Mouse (Mus musculus) midbrain, postnatal 0 days (tissue): Measurements from ENCODE around the gene Snrpd2. TPM values are rescaled to one million over a fixed set of nuclear protein-coding genes. Genes with fewer than 3 reads are reported as not detected.
A peak's percentile ranks its signal among the peaks of the same experiment; 100 is the strongest.

Source experiments
- ATAC-seq: fragments of 200-750 bp; cut with Nextera tagmentation; 2 replicates; pipeline ENCODE4 v1.8.0; 2017; ENCODE audit warnings: moderate number of reproducible peaks, mild to moderate bottlenecking, moderate TSS enrichment, moderate library complexity; ENCODE audit not compliant: low FRiP score
- DNase-seq: peaks from one replicate; pipeline ENCODE4 v3.0.0-alpha.2; 2015; ENCODE audit warnings: low spot score
- H3K27ac ChIP-seq: fragments of 300-500 bp; sonication (generic); 2 replicates; pipeline ENCODE4 v1.5.1; 2014; ENCODE audit warnings: low read depth, mild to moderate bottlenecking, low read length, mixed read lengths
- H3K27me3 ChIP-seq: fragments of 300-500 bp; sonication (generic); 2 replicates; pipeline ENCODE4 v1.6.1; 2014; ENCODE audit warnings: low read length, control low read depth, mixed read lengths; ENCODE audit not compliant: insufficient read depth
- H3K36me3 ChIP-seq: fragments of 300-500 bp; sonication (generic); 2 replicates; pipeline ENCODE4 v1.6.1; 2014; ENCODE audit warnings: low read length, control low read depth, mixed read lengths; ENCODE audit not compliant: insufficient read depth
- H3K4me1 ChIP-seq: fragments of 300-500 bp; sonication (generic); 2 replicates; pipeline ENCODE4 v1.6.1; 2014; ENCODE audit warnings: mild to moderate bottlenecking, control low read depth, antibody characterized with exemption, low read length, mixed read lengths; ENCODE audit not compliant: insufficient read depth
- H3K4me2 ChIP-seq: fragments of 300-500 bp; sonication (generic); 2 replicates; pipeline ENCODE4 v1.6.1; 2014; ENCODE audit warnings: low read depth, mild to moderate bottlenecking, low read length, mixed read lengths; ENCODE audit not compliant: poor library complexity, severe bottlenecking
- H3K4me3 ChIP-seq: fragments of 300-500 bp; sonication (generic); 2 replicates; pipeline ENCODE4 v1.5.1; 2014; ENCODE audit warnings: low read depth, mild to moderate bottlenecking, low read length, moderate library complexity
- H3K9ac ChIP-seq: fragments of 300-500 bp; sonication (generic); replicated peaks from 2 replicates; pipeline ENCODE4 v1.6.1; 2014; ENCODE audit warnings: mild to moderate bottlenecking, low read length, moderate library complexity, mixed read lengths; ENCODE audit not compliant: poor library complexity, severe bottlenecking
- H3K9me3 ChIP-seq: fragments of 300-500 bp; sonication (generic); 2 replicates; pipeline ENCODE4 v1.6.1; 2016; ENCODE audit warnings: low read length, control low read depth
- CTCF ChIP-seq: IDR thresholded peaks from 2 replicates; pipeline ENCODE4 v1.5.1; 2016; ENCODE audit warnings: antibody characterized with exemption, mild to moderate bottlenecking
- WGBS: fragments of 180-500 bp; shearing (Covaris S2); extraction: QIAGEN DNeasy Blood & Tissue Kit; methylation state at CpG from one replicate; pipeline ENCODE4 v1.1.7; 2014; 5-methylcytosine and 5-hydroxymethylcytosine counted together
- polyA plus RNA-seq: library from polyadenylated mRNA; unstranded; fragments of >200 nt; fragmentation: Nextera tagmentation; extraction: Ambion mirVana; gene quantifications from 2 replicates; pipeline ENCODE4 v1.2.1, GENCODE M21; 2015
- total RNA-seq: library from RNA; depleted of rRNA; stranded (reverse); fragments of >200 nt; gene quantifications from 2 replicates; pipeline ENCODE4 v1.2.3, GENCODE M21; 2014; rRNA removed

Snrpd2 gene
- 31.4 and 36.7 TPM in 2 replicates for total RNA-seq
- polyA plus RNA-seq, result 115 and 116 TPM in 2 replicates

DNA sequence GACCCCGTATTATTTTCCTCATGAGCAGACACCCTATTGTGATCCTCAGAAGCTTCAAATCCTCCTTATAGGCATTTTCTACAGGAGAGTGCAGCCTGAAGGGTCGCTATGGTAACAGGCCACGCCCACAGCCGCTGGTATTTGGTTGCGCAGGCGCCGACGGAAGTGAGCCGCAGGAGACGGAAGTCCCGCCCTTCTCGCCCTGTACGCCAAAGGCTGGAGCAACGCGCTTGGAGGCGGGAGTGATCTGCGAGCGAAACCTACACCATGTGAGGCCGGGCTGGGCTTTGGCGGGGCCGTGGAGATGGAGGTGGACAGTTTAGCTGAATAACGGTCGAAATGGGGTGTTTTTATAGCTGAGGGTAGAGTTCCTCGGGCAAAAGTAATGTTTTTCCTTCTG is at the start of gene Snrpd2:
Snrpd2 (plus strand) TSS at position 97 of the 400 bp plus-strand sequence.
- Histone ChIP-seq H3K27me3 (no peaks in the 10 kb centered on the region), H3K9me3 (no peaks in the 10 kb centered on the region), H3K4me2 (peak within 1 kb of the TSS; percentile 67), H3K36me3 (peaks cover 35% of the 10 kb centered on the region), H3K4me1 (peaks cover 10% of the 10 kb centered on the region; the same call in 1 of the 2 replicates), H3K27ac (peak within 1 kb of the TSS; percentile 82), H3K9ac (peak within 1 kb of the TSS; percentile 67), H3K4me3 (peak within 1 kb of the TSS; percentile 58)
- ATAC-seq (peak; percentile 90), DNase-seq (peak; percentile 98)
- under 1% methylated on average over 24 of the region's 24 CpGs for WGBS
- TF ChIP-seq CTCF, result no peak

DNA sequence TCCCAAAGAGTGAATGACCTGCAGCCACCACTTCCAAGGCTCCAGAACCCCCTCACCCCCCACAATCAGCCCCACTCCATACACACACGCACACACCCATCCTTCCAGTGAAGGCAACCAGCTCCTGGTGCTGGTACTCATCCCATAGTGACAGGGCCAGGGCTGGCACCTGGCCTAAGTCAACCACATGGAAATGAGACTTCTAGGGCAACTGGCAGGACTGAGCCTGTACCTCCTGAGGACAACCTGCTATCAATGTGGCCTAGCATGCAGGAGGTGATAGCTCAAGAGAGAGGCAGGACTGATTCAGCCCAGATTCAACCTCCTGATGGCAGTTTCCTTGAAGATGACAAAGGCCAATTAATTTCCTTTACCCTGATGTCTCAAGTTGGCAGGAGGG is 49.2 kb upstream of the Snrpd2 start:
- no peak for TF ChIP-seq CTCF
- Histone ChIP-seq H3K36me3 (peaks cover 20% of the 10 kb centered on the region), H3K27me3 (no peaks in the 10 kb centered on the region), H3K4me2 (no peak overlapping the region), H3K9ac (no peak overlapping the region), H3K4me1 (peaks cover 9% of the 10 kb centered on the region; the same call in 1 of the 2 replicates), H3K9me3 (no peaks in the 10 kb centered on the region), H3K27ac (no peak overlapping the region), H3K4me3 (no peak overlapping the region)
- DNase-seq (no peak), ATAC-seq (no peak)
- 83% methylated on average over 1 of the region's 1 CpGs for WGBS

DNA sequence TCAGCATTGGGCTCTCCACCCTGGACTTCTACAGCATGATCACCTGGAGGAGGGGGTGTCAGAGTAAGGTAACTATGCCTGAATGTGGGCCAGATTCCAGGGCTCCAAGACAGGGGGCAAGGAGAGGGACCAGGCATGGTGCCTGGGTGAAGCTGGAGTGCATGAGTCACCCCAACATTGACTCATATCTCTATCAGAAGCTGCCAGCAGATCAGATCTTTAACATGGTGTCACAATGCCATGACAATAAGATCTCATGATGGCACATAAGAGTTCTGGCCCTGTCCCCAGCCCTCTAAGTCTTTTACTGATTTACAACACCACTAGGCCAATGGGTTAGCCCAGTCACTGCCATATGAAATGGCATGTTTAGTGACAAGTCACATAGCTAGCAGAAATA is 45.8 kb upstream of the Snrpd2 start:
- no peak for ATAC-seq
- TF ChIP-seq CTCF, result no peak

DNA sequence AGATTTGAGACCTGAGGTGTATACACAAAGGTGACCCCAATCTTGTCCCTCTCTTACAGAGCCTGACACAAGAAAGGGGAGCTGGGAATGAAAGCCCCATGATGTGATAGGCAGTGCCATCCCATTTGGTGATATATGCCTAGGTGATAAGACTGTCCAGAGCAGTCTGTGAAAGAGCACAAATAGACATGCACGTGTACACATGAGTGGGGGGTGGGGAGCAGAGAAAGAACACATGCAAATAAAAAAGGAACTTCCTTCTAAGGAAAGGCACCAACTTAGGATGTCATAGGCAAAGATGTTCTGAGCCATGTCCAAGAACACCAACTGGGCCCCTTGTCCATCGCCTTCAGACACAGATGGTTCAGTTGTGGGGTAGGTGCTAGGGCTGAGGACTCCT is 45.0 kb upstream of the Snrpd2 start:
- Histone ChIP-seq H3K4me3 (no peak overlapping the region), H3K36me3 (peaks cover 30% of the 10 kb centered on the region), H3K27ac (no peak overlapping the region), H3K9ac (no peak overlapping the region), H3K9me3 (no peaks in the 10 kb centered on the region), H3K4me1 (no peaks in the 10 kb centered on the region), H3K27me3 (no peaks in the 10 kb centered on the region), H3K4me2 (no peak overlapping the region)
- TF ChIP-seq CTCF, result no peak
- ATAC-seq (no peak), DNase-seq (no peak)
- WGBS, result 91% methylated on average over 2 of the region's 2 CpGs

More for the DNA sequence above, 45.8 kb upstream of the Snrpd2 start:
- Histone ChIP-seq H3K27ac (no peak overlapping the region), H3K4me1 (no peaks in the 10 kb centered on the region), H3K4me2 (no peak overlapping the region), H3K4me3 (no peak overlapping the region), H3K9ac (no peak overlapping the region), H3K27me3 (no peaks in the 10 kb centered on the region), H3K36me3 (peaks cover 30% of the 10 kb centered on the region), H3K9me3 (no peaks in the 10 kb centered on the region)
- no peak for DNase-seq

DNA sequence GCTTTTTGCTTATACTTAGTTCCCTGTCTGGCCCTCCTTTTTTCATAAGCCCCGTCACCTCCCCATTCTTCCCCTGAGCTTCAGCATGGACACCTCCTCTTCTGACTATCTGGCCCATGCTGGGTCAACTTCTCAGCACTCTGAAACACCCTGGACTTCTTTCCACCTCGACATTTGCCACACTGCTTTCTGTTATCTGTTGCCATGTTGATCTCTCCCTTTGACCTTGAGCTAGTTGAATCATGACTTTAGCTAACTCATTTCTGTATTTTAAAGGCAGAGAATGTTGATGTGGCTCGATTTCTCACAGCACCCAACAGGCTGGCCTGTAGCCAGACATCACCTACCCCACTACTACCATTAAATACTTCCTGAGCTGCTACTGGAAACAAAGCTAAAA is 42.1 kb upstream of the Snrpd2 start:
- 58% methylated on average over 3 of the region's 3 CpGs for WGBS
- Histone ChIP-seq H3K9me3 (no peaks in the 10 kb centered on the region), H3K4me2 (no peak overlapping the region), H3K9ac (no peak overlapping the region), H3K27me3 (no peaks in the 10 kb centered on the region), H3K36me3 (peaks cover 30% of the 10 kb centered on the region), H3K4me3 (no peak overlapping the region), H3K27ac (no peak overlapping the region), H3K4me1 (no peaks in the 10 kb centered on the region)
- ATAC-seq, result no peak
- no peak for TF ChIP-seq CTCF
- no peak for DNase-seq

DNA sequence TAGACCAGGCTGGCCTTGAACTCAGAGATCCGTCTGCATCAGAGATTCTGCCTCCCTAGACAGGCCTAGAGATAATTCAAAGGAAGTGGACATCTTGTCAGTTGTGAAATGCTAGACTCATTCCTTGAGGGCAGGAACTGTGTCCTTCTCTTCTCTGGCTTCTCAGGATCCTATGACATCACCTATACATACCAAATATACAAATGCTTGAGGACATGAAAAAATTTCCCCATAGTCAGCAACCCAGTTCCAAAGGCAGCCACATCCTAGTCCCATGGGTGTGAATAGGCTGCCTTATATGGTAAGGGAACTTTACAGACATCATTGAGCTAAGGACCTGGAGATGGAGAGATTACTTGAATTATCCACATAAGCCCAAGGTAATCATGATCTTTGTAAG is 40.0 kb upstream of the Snrpd2 start:
- no peak overlapping the region for H3K4me2 ChIP-seq

More for the DNA sequence above, 40.0 kb upstream of the Snrpd2 start:
- TF ChIP-seq CTCF, result no peak
- Histone ChIP-seq H3K4me1 (no peaks in the 10 kb centered on the region), H3K36me3 (peaks cover 15% of the 10 kb centered on the region), H3K9ac (no peak overlapping the region), H3K9me3 (no peaks in the 10 kb centered on the region), H3K4me3 (no peak overlapping the region), H3K27me3 (no peaks in the 10 kb centered on the region), H3K27ac (no peak overlapping the region)
- WGBS, result 90% methylated on average over 1 of the region's 1 CpGs
- DNase-seq (no peak), ATAC-seq (no peak)
